Mouse (Mus musculus) ovary, adult 18-20 months (tissue): ENCODE measurements around the gene Dnm1l.
A peak's percentile ranks its signal among the peaks of the same experiment; 100 is the strongest.
"Not testable (repeated sequence)": the region's sequence is repeated elsewhere in the genome, so short reads cannot be mapped to it uniquely, and the experiment has no call there.

Experiments
- DNase-seq: peaks from one replicate; pipeline ENCODE4 v3.0.0; 2022; ENCODE audit warnings: low spot score, mixed read lengths

Dnm1l gene

DNA sequence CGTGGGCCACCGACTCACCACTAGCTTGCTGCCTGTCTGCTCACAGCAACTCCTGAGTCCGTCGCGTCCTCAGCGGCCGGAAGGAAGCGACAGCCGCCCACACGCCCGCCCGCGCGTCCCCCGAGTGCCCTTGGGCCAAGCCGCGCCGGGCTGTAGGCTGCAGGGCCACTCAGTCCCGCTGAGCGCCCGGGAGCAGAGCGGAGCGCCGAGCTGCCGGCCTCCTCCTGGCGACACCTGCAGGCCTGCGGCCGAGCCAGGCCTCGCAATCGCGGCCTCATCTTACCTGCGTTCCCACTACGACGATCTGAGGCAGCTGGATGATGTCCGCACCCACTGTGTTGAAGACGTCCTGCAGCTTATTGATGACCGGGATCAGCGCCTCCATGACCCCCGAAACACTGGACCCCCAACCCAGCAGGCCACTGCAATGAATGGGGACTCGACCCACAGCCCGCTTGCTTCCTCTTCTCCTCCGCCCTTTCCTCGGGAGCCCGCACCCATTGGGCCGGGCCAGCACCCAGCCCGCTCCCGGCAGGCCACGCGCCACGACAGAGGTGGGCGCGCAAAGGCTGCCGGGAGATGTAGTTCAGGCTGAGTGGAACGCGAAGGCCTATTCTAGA is at the start of gene Dnm1l:
Dnm1l (minus strand) TSS at position 479 of the 620 bp plus-strand sequence.
- DNase-seq: peak; percentile 88

DNA sequence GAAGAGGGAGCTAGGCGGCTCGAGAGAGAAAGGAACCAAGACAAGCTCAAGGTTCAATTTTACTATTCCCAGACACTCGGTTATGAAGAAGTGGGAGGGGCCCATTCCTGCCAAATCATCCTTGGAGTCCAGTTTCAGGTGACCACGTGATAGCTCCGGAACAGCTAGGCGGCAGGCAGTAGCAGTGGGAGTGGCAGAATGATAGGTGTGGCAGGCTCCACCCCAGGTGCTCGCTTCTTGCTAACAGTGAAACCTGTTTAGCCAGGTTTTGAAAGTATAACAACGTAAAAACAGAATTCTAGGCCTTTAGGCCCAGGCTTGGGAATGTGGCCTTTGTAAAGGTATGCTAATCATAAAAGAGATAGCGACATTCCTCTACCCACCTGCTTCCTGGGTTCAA is 8.5 kb upstream of the Dnm1l start:
- DNase-seq: not testable (repeated sequence)

DNA sequence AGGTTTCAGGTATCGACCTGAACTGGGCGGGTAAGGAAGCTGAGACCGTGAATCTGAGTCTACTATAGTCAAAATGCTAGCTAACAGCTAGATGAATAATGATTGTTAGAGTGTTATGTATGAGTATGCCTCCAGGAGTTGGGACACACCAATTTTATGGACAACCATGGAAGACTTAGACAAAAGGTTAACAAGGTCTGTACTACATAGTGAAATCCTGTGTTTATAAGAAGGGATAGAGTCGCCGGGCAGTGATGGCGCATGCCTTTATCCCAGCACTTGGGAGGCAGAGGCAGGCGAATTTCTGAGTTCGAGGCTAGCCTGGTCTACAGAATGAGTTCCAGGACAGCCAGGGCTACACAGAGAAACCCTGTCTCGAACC is 333 bp upstream of the Dnm1l start:
- DNase-seq: not testable (repeated sequence)

DNA sequence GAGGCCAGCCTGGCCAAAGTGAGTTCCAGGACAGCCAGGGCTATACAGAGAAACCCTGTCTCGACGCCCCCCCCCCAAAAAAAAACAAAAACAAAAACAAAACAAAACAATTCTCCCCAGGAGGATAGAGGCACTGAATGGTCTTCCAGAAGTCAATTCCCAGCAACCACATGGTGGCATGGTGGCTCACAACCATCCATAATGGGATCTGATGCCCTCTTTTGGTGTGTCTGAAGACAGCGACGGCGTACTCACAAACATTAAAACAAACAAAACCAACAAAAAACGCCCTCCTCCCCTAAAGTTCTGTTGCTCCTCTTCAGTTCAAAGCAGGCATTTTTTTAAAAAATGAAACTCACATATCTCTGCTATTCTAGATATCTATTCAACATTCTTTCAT is 851 bp downstream of the Dnm1l start:
- no peak for DNase-seq

DNA sequence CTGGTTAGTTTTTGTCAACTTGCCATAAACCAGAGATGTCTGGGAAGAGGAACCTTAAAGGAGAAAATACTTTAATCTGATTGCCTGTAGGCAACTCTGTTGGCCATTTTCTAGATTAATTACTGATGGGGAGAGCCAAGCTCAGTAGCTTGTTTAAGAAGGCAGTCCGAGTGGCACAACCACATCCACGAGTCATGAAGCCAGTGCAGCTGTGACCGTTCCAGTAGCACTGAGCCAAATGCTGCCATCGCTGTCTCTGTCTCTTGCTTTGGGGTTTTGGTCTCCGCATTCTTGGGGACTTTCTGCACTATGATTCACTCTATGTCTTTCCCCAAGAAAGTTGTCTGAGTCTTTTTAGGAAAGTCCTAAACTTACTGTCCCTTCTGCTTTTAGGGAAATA is 12.3 kb downstream of the Dnm1l start:
- no peak for DNase-seq

DNA sequence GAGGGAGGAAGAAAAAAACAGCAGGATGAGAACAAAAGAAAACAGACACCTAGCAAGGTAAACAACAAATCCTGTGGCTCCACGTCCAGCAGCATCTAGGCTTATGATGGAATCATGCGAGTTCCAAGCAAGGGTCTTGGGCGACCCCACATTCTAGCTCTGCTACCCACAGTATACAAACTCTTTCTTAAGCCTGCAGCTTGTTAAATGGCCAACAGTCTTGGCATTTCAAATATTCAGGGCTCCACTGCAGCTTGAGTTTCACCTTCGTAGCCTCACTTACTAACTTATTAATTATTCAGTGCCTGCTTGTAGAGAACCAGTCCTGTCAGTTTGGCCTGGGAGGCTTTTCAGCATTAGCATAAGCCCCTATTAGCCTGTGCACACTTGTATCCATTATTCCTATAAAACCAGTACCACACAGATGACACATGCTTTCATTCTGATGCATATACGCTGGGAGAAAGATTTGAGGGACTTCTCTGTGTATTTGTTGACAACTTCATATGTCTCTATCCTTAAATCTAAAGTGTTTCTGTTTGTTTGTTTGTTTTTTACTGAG is 32.9 kb downstream of the Dnm1l start:
- DNase-seq: no peak

DNA sequence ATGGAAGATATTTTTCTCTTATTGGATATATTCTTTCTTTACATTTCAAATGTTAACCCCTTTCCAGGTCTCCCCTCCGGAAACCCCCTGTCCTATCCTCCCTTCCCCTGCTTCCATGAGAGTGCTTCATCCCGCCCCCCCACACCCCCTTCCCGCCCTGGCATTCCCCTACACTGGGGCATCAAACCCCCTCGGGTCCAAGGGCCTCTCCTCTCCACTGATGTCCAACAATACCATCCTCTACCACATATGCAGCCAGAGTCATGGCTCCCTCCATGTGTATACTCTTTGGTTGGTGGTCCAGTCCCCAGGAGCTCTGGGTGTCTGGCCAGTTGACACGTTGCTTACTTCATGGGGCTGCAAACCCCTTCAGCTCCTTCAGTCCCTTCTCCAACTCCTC is 47.4 kb downstream of the Dnm1l start:
- no peak for DNase-seq

DNA sequence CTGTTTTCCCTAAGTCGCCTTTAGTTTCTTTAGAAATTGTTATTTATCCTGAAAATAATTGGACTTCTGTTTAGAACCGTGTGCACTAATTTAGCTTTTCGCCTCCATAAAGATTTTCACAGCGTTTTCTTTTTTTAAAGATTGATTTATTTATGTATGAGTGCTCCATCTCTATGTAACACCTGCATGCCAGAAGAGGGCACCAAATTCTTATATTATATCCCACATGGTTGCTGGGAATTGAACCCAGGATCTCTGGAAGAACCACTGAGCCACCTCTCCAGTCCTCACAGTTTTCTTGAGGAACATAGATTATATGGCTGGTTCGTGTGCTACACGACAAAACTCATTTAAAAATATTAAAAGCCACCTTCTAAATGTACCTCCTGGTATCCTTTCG is 54.9 kb downstream of the Dnm1l start:
- no peak for DNase-seq

DNA sequence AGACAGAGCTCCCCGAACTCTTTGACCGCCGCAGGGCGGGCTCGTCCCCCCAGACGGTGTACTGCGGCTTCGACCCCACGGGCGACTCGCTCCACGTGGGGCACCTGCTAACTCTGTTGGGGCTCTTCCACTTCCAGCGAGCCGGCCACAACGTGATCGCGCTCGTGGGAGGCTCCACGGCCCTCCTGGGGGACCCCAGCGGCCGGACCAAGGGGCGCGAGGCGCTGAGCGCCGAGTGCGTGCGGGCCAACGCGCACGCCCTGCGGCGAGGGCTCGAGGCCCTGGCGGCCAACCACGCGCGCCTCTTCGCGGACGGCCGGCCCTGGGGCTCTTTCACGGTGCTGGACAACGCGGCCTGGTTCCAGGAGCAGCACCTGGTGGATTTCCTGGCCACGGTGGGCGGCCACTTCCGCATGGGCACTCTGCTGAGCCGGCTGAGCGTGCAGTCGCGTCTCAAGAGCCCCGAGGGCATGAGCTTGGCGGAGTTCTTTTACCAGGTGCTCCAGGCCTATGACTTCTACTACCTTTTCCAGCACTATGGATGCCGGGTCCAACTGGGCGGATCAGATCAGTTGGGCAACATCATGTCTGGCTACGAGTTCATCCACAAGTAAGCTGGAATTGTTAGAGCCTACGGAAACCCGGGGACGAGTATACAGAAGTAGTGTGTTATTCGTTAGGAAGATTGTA is 55.5 kb downstream of the Dnm1l start:
- DNase-seq: peak; percentile 6

DNA sequence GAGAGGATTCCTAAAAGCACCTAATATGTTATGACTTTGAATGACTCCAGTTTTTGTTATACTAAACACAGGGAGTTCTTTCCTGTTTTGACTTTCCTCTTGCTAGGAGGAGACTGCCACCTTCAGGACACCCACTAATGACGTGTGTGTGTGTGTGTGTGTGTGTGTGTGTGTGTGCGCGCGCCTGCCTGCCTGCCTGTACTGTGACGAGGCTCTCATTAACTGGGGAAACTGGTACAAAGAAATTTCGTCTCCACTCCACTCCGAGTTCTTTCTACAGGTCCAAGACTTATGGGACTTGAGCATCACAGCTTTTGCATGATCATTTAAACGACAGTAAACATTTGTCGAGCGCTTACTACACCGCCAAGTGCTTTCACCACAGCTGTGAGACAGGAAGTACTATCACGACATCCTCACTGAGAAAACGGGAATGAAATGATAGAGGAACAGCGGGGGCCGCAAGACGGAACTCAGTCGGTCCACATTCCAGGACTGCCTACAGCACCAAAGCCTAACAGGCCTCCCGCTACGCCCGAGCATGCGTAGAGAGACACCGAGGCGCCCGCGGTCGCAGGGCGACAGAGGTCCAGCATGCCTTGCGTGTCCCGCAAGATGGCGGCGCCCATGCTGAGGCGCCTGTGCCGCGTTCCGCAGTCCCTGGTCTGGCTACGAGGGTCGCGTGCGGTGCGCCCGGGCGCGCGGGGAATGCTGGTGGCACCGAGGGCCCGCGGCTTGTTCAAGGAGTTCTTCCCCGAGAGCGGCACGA is 56.2 kb downstream of the Dnm1l start, which contains the start of gene Yars2:
Yars2 (plus strand) TSS at position 597 of the 769 bp plus-strand sequence.
- peak; percentile 89 for DNase-seq

DNA sequence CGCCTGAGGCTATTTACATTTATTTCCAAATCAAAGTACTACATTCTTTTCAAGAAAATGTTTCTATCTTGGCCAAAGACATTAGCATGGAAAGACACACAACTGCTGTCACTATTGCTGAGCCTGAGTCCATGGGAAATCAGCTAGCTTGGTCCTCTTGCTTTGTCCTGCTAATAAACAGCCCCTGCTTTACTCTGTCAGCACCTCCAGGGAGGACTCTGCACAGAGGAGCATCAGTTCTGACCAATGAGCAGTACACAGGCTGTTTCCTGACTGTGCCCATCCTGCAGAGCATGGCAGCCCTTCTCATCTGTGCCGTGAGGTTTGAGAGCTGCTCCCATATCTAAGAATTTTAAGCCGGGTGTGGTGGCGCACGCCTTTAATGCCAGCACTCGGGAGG is 85.0 kb downstream of the Dnm1l start:
- DNase-seq: no peak

DNA sequence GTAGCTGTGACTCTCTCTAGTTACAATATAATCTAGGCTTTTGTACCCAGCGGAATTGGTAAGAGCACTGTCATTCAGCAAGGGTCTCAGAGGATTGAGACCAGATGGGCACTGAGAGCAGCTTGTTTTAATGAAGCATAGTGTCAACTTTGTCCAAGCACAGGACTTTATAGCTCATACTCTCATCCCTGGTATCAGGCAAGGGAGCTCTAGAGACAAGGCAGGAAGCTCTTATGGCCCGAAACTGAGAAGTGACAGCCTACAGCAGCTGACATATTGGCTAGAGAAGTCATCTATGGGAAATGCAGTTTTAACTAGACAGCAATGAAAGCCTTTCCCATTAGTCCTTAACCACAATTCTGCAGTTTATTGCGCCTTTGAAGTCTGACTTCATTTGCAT is 85.8 kb downstream of the Dnm1l start:
- DNase-seq: no peak

DNA sequence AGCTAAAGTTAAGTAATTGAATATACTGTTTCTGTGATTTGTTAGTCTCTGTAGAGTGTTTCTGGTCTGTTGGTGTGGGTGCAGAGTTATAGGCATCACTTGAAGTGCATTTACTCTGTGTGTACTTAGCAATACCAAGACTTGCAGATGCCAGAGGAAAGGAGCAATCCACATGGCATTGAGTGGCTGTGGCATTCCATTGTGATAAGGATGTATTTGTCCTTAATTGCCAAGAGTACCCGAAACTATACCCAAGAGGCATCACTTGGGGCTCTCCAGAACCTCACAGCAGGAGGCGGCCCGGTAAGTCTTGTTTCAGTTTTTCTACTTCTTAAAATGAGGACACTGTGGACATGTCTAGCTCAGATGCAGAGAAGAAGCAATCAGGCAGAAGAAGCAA is 96.3 kb downstream of the Dnm1l start:
- no peak for DNase-seq
